ENCODE assay signal across 28 mouse cellular contexts in the genomic region with DNA sequence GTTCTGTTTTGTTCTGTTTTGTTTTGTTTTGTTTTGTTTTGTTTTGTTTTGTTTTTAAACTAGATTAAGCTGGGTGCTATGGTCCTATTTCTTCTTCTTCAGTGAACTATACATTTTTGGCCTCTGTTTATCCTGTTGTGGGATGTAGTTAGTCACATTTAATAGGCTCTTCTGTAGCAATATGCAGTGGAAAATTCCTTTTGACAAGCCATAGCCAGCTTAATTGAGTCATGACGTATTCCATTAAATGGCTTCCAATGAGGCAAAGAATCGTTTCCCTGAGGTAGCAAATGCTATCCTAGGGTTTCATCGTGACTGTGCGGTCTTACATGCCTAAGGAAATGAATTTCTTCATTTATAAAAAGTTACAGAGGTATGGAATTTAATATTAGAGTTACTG. TPM values are rescaled to one million over a fixed set of nuclear protein-coding genes. Genes with fewer than 3 reads are reported as not detected.
A peak's percentile ranks its signal among the peaks of the same experiment; 100 is the strongest.
DNase-seq lines count a peak whose midpoint lies in the region; ATAC-seq lines count a peak whose summit lies in the region.
"Had no signal": no experiment of that assay in that cellular context is flagged by ENCODE, and none has a peak within 500 bp of the region (broad histone marks: within the 10 kb centered on the region; RNA-seq: fewer than 3 reads in every experiment).

No protein-coding gene starts in this region.

- no peaks in the 10 kb centered on the region for H3K4me1 ChIP-seq in midbrain, embryonic 13.5 days (replicated peaks)
- H3K4me1 ChIP-seq: forebrain, embryonic 10.5 days; forebrain, embryonic 15.5 days; heart, embryonic 13.5 days; limb, embryonic 12.5 days; liver, embryonic 15.5 days; lung, embryonic 15.5 days; neural tube, embryonic 15.5 days had no signal

- H3K27ac ChIP-seq in midbrain, embryonic 13.5 days, result no peak overlapping the region
- H3K27ac ChIP-seq: forebrain, embryonic 10.5 days; forebrain, embryonic 15.5 days; heart, embryonic 13.5 days; hindbrain, embryonic 14.5 days; limb, embryonic 12.5 days; liver, embryonic 15.5 days; lung, embryonic 15.5 days; neural tube, embryonic 15.5 days had no signal

- H3K36me3 ChIP-seq in midbrain, embryonic 13.5 days, result peaks cover 10% of the 10 kb centered on the region
- H3K36me3 ChIP-seq: forebrain, embryonic 15.5 days; lung, embryonic 15.5 days; neural tube, embryonic 15.5 days had no signal

- 63% methylated on average over 4 of the region's 4 CpGs for WGBS in midbrain, embryonic 13.5 days

- H3K27me3 ChIP-seq in midbrain, embryonic 13.5 days, result no peaks in the 10 kb centered on the region
- H3K27me3 ChIP-seq: CH12.LX; forebrain, embryonic 15.5 days; heart, embryonic 13.5 days; limb, embryonic 12.5 days; liver, embryonic 15.5 days; lung, embryonic 15.5 days; neural tube, embryonic 15.5 days had no signal

- H3K9me3 ChIP-seq in midbrain, embryonic 13.5 days, result peaks cover 3% of the 10 kb centered on the region; the same call in 1 of the 2 replicates
- H3K9me3 ChIP-seq: forebrain, embryonic 10.5 days; forebrain, embryonic 15.5 days; limb, embryonic 12.5 days; liver, embryonic 15.5 days; lung, embryonic 15.5 days; neural tube, embryonic 15.5 days had no signal

- DNase-seq in heart, adult 11 months, result peak; percentile 41
- no peak for DNase-seq in heart, adult 18-20 months
- peak; percentile 72 for DNase-seq in Muller cell, postnatal 12 days (ENCODE audit: inconsistent ontology term)
- DNase-seq in retina, embryonic 14.5 days (ENCODE audit: low spot score), result peak; percentile 18
- no peak for DNase-seq in left cerebral cortex, postnatal 14 days (ENCODE audit: low spot score in 2 of 2)
- no peak for DNase-seq in cerebellum, adult 18-20 months
- DNase-seq in left cerebral cortex, adult 11 months (ENCODE audit: low spot score), result no peak
- DNase-seq: adrenal gland, postnatal 25 days; cerebellum, adult 8-10 months; cerebellum, postnatal 25 days; gastrocnemius, postnatal 36 days; heart, postnatal 10 days; kidney, adult 11 months; kidney, postnatal 36 days; spleen, adult 18-20 months; thymus, postnatal 14 days had no signal

- ATAC-seq in midbrain, embryonic 13.5 days, result peak; percentile 58; the same call in 1 of the 2 replicates
- ATAC-seq: forebrain, embryonic 15.5 days; inflammation-experienced regulatory T-cells, adult 6 months had no signal

- H3K4me3 ChIP-seq in midbrain, embryonic 13.5 days (replicated peaks), result no peak overlapping the region
- H3K4me3 ChIP-seq: forebrain, embryonic 10.5 days; forebrain, embryonic 15.5 days; heart, embryonic 13.5 days; layer of hippocampus, adult 2 months; limb, embryonic 12.5 days; liver, embryonic 15.5 days; lung, embryonic 15.5 days; neural tube, embryonic 15.5 days had no signal

- intact Hi-C loops in left cerebral cortex, postnatal 14 days (cut with DNase I), result no loop called here

- H3K9ac ChIP-seq in midbrain, embryonic 13.5 days (replicated peaks), result no peak overlapping the region
- H3K9ac ChIP-seq: forebrain, embryonic 15.5 days; heart, embryonic 13.5 days; hindbrain, embryonic 14.5 days; limb, embryonic 12.5 days; liver, embryonic 15.5 days; lung, embryonic 15.5 days; neural tube, embryonic 15.5 days had no signal

- no peak overlapping the region for H3K4me2 ChIP-seq in midbrain, embryonic 13.5 days (replicated peaks)
- H3K4me2 ChIP-seq: forebrain, embryonic 15.5 days; heart, embryonic 13.5 days; hindbrain, embryonic 14.5 days; limb, embryonic 12.5 days; liver, embryonic 15.5 days; lung, embryonic 15.5 days; neural tube, embryonic 15.5 days had no signal

RNA-seq across cellular contexts. Expression of a gene that starts 56.3 kb away (rescaled TPM):
- total RNA-seq in heart, adult 18-20 months (2021), result 1 to 10 TPM; 4.8 to 7.0 TPM
- 10.4 and 11.4 TPM in 2 replicates for polyA plus RNA-seq in midbrain, embryonic 13.5 days (2015; fragmentation: Nextera tagmentation; extraction: Ambion mirVana)
- total RNA-seq in left cerebral cortex, postnatal 14 days (2021), result 10 to 100 TPM; 11.8 to 11.9 TPM

Comparison
In these comparisons a context has a peak if more than half of its experiments do, and no peak if none do; other contexts are left out.
1. DNase-seq: peak in heart, adult 11 months (single experiment), Muller cell, postnatal 12 days (single experiment) and retina, embryonic 14.5 days (single experiment); none in heart, adult 18-20 months (0 of 2), left cerebral cortex, postnatal 14 days (0 of 2), cerebellum, adult 18-20 months (0 of 2) and left cerebral cortex, adult 11 months (single experiment).